Mouse (Mus musculus): ENCODE data around the gene Sav1.

The Sav1 gene

GRCm38 (mm10) chr12:69986786-69987497 lies at the start of gene Sav1:
TSS of gene Sav1 (minus strand) at chr12:69987002.
- peak; percentile 90 for DNase-seq (ENCODE audit: low spot score)

- DNase-seq (ENCODE audit: low spot score): no peak
Measured at GRCm38 (mm10) chr12:70026233-70026632, 39.4 kb upstream of the Sav1 start.

- DNase-seq (ENCODE audit: low spot score): no peak
Measured at GRCm38 (mm10) chr12:70025431-70025830, 38.6 kb upstream of the Sav1 start.

DNA sequence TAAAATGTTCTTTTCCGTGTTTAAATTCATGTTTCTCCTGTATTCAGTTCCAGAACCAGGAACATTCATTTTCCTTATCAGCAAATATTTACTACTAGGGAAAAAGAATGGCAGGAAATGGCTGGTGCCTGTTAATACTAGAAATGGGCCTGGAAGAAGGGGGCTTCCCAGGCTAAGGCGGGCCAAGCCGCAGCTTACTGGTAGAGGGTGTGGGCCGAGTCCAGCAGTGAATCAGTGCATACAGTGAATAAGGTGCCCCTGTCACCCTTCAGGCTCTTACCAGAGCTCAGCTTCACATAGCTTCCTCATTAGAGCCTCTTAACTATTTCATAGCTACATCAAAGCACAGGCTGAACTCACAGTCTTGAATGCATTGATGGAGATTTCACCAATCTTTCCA lies 36.8 kb upstream of the Sav1 start:
- no peak for DNase-seq (ENCODE audit: low spot score)

DNA sequence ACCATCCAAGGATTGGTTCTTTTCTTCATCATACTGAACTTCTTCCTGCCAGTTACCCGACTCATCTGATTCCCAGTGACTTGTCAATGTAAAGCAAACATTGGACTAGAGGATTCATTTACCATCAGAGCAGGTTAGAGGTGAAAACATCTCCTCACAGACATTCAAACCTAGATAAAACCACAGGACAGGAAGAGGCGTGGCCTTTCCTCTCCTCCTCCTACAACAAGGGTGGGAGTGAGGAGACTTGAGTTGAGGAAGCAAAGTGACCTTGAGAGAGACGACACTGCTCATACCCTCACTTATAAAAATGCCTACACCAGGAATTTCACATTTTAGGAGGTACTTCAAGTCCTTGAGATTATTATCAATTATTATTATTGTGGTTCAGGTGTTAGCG lies 31.4 kb upstream of the Sav1 start:
- DNase-seq (ENCODE audit: low spot score): no peak

GRCm38 (mm10) chr12:70015936-70016335 lies 29.1 kb upstream of the Sav1 start:
- DNase-seq (ENCODE audit: low spot score): peak; percentile 71

GRCm38 (mm10) chr12:70011681-70012080 lies 24.9 kb upstream of the Sav1 start:
- DNase-seq (ENCODE audit: low spot score): no peak

DNA sequence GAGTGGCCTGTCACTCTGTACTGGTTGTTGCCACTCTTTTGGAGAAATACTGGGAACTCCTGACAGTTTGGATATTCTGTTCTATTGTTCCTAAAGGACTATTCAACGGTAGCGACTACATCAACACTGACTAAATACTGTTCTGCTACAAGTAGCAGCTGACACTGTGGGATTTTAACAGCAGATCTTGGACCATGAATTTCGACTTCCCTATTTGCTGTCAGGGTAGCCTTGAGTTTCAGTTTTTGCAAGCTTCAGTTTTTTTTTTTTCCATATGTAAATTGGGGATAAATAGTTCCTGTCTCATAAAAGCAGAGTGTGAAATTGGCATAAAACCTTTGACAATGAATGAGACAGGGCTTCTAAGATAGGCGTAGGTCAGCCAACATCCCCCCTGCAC lies 23.6 kb upstream of the Sav1 start:
- DNase-seq (ENCODE audit: low spot score): no peak

GRCm38 (mm10) chr12:70005103-70005502 lies 18.3 kb upstream of the Sav1 start:
- no peak for DNase-seq (ENCODE audit: low spot score)

- no peak for DNase-seq (ENCODE audit: low spot score)
Measured at GRCm38 (mm10) chr12:69998186-69998983, 11.6 kb upstream of the Sav1 start.

GRCm38 (mm10) chr12:69995382-69995781 lies 8.6 kb upstream of the Sav1 start:
- DNase-seq (ENCODE audit: low spot score): no peak

DNA sequence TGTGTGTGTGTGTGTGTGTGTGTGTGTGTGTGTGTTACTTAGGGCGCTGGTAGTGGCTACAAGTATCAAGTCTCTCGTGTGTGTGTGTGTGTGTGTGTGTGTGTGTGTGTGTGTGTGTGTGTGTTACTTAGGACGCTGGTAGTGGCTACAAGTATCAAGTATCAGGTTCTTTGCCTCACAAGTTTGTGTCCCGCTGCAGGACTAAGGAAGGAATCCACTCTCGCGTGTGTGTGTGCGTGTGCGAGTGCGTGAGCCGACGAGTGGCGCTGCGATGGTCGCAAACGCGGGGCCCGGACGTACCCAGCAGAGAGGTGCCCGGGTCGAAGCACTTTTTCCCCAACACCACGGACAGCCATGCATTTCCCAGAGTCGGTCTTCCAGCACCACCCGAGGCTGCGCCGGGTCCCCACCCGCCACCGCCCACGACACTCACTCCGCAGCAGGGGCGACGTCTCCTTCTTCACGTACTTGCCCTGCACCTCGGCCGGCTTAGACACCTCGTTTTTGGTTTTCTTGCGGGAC lies 500 bp downstream of the Sav1 start:
- DNase-seq (ENCODE audit: low spot score): no peak

DNA sequence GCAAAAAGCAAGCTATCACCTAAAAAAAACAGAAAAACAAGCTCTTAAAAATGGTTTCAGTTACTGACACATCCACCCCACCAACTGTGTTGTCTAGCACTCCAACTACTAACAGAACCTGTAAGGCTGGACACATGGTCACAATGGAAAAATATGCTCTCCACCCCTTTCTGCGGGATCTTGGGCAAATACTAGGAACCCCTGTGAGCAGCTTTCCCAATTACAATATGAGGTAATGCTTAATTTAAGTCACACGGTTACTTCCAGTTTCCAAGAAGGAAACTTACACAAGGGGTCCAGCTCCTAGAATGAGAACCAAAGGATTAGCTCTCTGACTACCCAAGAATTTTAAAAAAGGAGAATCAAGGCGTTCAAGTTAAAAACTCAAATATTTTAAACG lies 1.3 kb downstream of the Sav1 start:
- DNase-seq (ENCODE audit: low spot score): peak; percentile 62

DNA sequence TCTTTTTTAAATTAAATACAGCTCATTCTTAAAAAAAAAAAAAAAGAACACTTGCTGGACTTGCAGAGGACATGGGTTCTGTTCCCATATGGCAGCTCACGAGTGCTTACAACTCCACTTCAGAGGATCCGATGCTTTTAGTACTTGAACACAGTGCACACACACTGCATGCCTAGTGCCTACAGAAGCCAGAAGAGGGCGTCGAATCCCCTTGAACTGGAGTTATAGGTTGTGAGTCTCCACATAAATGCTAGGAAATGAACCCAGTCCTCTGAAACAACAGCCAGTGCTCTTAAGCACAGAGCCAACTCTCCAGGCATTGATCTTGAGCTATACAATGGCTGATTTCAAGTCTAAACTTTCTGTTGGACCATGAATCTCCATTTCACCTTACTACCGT lies 3.9 kb downstream of the Sav1 start:
- DNase-seq (ENCODE audit: low spot score): no peak

- no peak for DNase-seq (ENCODE audit: low spot score)
Measured at GRCm38 (mm10) chr12:69977376-69977998, 9.3 kb downstream of the Sav1 start.

DNA sequence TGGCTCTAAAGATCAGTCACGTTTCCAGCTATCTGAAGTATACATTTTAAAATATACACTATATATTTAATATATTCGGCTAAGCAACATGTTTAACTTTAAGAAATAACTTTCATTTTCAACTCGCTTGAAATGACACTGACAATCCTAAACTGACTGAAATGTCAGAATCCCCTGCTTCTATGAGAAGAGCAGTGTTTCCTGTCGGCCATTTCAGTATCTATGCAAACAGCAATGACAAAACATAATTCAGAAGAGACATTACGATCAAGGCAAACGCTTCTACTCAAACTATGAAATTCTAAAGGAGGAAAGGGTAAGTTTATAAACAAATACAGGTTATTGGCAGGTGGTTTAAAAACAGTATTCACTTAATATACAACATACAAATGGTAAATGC lies 10.1 kb downstream of the Sav1 start:
- no peak for DNase-seq (ENCODE audit: low spot score)

DNA sequence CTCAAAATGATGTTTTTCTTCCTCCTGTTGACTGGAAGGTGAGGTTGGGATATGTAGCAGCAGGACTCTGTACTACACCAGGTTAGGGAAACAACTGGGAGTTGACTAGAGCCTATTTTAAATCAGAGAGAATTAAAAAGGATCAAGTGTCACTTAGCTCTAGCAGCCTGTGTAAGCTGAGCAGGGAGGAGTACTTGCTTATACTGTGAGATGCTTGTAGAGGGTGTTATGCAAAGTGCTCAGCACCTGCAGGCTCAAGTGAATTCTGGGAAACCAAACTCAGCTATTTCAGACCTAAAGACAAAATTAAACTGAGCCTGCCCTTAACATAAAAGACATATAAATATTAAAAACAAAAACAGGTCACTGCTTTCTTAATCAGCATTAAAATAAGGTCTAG lies 13.1 kb downstream of the Sav1 start:
- no peak for DNase-seq (ENCODE audit: low spot score)

GRCm38 (mm10) chr12:69968154-69968553 lies 18.6 kb downstream of the Sav1 start:
- DNase-seq (ENCODE audit: low spot score): no peak

DNA sequence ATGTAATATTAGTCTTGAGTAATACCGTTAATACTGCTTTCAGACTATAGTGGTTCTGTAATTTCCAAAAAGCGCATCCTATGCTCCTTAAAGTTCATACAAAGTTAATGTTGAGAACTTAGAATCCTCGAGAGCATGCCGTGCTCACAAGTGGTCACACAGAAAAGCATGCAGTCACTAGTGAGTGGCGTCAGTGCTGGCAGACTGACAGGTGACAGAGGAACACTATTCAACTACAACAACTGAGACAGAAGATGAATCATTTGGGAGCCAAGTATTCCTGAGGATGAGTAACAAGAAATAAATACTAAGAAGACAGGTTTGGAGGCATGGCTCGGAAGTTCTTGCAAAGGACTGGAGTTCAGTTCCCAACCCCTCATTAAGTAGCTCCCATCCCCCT lies 19.7 kb downstream of the Sav1 start:
- no peak for DNase-seq (ENCODE audit: low spot score)

- DNase-seq (ENCODE audit: low spot score): peak; percentile 44
Measured at GRCm38 (mm10) chr12:69966071-69966470, 20.7 kb downstream of the Sav1 start.

- DNase-seq (ENCODE audit: low spot score): no peak
Measured at GRCm38 (mm10) chr12:69965644-69966043, 21.2 kb downstream of the Sav1 start.

DNA sequence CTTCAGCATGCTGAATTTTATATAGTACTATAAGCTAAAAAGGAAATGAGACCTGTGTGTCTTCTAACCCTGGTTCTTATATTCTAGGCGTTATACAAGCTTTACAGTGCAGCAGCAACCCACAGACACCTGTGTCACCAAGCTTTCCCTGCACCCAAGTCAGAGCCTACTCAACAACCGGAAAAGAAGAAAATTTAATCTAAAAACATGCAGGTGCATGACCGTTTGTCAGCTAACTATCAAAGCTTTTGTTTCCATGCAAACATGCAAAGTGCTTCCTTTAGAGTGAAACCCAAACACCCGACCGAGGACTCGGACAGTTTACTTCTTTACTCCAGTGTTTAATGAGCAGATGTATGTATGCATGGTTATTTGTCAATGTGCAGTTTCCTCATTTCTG lies 23.7 kb downstream of the Sav1 start:
- DNase-seq (ENCODE audit: low spot score): no peak

DNA sequence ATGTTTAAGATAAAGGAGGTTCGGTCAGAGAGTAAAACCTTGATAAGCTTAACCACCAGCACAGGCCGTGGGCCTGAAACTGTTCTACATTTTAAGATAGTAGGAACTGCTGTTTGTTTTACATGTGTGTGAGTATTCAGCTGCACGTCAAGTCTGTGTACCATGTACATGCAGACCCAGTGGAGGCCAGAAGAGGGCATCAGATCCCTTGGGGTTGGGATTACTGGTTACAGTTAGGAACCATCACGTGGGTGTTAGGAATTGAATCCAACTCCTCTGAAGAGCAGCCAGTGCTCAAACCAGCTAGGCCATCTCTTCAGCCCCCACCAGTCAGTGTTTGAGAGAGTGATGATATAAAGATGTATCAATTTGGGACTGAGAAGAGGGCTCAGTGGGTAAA lies 24.3 kb downstream of the Sav1 start:
- peak; percentile 82 for DNase-seq (ENCODE audit: low spot score)
